Mouse (Mus musculus) cerebellum, adult 8-10 months (tissue): ENCODE data around the gene Klhl42.

Experiments used
- DNase-seq: peaks from one replicate; pipeline ENCODE4 v3.0.0; 2022

The Klhl42 gene

DNA sequence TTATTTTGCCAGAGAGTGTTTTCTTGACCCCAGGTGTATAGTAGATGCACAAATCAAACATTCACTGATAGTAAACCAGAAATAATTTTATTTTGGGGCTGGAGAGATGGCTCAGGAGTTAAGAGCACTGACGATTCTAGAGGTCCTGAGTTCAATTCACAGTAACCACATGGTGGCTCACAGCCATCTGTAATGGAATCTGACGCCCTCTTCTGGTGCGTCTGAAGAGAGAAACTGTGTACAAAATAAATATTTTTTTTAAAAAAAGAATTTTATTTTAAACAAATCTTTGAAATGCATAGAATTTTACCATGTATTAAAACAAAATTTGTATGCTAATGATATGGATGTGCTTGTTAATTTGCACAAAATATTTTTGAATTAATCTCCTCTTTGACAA is 2.7 kb upstream of the Klhl42 start:
- DNase-seq = no peak

DNA sequence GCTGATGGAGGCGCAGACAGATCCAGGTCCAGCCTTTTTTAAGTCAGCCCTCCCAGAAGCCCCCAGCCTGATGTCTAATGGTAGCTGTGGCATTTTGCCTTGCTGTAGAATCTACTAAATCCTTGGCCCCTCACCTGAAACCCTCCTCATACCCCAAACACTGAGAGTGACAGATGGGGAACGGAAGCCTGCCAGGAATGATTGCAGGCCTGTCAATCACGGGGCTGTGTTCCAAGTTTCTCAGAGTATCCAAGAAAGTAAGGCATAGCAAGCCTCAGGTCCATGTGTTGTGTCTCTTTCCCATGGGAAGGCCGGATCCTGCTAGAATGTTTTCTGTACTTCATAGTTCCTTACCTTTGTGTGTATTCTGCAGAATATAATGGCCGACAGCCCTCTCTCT is 988 bp upstream of the Klhl42 start:
- DNase-seq = no peak

DNA sequence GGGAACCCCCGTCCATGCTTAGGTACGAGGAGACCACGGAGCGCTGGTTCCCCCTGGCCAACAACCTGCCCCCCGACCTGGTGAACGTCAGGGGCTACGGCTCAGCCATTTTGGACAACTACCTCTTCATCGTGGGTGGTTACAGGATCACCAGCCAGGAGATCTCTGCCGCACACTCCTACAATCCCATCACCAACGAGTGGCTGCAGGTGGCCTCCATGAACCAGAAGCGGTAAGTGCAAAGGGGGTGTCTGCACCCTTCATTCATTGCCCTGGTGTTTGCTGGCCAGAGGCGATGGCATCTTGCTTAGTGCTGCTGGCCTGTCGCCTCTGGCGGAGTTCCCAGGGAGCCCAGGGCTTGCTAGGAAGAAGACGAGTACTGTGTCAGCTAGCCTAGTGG is 957 bp downstream of the Klhl42 start:
- peak; percentile 60 for DNase-seq

DNA sequence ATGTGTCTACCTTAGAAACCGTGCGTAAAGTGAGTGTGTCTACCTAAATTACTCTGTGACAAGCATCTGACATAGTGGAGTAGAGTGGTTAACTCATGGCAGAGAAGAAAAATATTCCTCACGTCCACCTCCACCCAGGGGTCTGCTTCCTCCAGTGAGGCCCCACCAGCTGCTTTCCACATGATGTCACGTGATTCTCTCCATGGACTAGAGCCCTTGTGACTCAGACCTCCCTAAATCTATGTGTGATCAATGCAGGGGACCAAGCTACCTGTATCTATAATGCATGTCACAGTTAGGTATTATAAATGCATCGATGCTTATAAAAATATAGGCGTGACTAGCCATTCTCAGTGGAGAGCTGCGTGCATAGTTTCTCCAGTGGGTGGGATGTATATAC is 3.6 kb downstream of the Klhl42 start:
- no peak for DNase-seq

DNA sequence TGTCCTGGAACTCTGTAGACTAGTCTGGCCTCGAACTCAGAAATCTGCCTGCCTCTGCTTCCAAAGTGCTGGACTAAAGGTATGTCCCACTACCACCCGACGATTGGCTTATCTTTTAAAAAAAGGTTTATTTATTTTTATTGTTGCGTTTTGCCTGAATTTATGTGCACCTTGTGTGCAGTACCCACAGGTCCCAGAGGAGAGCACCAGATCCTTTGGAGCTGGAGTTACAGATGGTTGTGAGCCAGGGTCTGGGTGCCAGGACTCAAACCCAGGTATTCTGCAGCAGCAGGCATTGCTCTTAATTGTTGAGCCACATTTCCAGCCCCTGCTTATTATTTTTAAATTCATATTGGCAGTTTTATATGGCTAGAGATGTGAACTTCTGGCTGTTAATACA is 4.9 kb downstream of the Klhl42 start:
- no peak for DNase-seq

DNA sequence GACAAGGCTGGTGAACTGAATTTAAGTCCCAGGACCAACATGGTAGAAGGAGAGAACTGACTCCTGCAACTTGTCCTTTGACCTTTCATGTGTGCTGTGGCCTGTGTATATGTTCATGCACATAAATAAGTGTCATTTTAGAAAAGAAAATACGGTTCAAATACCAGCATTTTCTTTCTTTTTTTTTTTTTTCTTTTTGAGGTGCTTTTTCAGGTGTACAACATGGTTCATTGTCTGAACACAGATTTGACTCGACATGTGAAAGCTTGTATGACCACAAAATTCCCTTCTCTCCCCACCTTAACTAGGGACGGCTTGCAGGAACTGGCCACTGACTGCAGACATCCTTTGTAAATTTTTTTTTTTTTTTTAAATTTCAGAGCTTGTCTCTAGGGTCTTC is 5.8 kb downstream of the Klhl42 start:
- no peak for DNase-seq

DNA sequence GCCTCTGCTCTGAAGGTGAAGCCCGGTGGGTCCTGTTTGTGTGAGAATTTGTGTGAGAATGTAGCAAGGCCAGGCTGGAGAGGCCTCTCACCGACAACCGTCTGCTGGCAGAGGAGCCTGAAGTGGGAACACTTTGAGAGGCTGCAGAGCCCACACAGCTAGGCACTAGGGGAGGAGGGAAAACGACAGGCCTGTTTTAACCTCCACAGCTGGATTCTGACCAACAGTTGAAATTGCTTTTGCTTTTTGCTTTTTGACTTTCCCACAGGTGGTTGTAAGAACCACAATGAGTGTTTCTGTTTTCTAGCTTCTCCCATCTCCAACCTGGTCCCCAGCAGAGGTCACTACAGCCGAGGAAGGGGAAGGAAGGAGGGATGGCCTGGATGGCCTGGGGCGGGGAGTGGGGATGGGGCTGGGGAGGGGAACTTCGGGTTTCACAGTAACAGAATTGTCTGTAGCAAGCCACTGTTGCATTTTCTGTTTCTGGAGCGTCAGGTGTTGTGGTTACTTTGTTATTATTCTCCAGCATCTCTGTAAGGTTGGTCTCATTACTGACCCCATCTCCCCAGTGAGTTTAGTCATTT is 6.3 kb downstream of the Klhl42 start:
- DNase-seq = no peak

DNA sequence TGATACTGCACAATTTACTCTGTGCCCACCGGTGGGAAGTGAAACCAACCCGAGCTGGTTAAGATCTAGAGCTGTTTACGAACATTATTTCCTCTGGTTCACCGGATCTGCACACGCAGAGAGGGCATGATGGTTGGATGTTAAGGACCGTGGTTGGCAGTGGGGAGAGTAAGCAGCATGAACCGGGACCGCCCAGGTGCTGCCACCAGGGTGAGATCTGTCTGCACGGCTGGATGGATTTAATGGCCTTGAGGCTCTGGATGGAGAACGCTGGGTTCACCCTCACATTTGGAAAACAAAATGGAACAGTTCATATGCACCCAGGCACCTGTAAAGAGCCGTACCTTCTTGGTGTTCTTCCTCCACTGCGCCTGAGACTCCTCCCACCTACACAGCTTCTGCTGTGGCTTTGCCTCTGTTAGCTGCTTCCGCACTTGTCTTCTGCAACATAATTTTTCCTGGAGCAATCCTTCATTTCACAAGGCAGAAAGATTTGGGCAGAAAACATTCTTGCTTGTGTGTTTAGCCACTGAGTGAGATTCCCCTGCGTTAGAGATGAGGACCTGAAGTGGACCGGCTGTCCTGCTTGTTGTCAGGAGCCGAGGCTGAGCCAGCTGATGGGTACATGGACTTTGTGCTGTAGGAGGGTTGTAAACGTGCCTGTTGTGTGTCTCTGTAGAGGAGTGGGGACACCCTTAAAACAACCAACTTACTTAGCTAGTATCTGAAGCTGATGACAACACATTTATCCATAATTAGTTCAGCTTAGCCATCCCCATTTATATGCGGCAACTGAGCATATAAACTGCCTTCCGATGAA is 8.5 kb downstream of the Klhl42 start:
- no peak for DNase-seq

DNA sequence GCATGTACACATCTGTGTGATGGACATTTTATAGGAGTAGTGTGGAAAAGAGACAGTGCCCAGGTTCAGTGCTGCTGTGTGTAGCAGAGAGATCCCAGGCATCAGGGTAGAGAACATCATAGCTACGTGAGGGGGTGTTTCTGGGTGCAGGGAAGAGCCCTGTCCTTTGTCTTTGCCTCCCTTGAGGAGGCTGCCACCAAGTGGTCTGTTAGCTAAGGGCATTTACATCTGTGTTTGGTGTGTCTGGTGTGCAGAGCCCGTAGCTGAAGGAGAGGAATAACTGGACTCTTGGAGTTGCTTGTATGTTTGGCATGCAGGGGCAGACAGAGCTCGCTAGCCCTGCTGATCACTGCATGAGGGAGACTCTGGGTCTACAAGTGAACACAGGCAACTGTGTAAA is 11.1 kb downstream of the Klhl42 start:
- DNase-seq = no peak

DNA sequence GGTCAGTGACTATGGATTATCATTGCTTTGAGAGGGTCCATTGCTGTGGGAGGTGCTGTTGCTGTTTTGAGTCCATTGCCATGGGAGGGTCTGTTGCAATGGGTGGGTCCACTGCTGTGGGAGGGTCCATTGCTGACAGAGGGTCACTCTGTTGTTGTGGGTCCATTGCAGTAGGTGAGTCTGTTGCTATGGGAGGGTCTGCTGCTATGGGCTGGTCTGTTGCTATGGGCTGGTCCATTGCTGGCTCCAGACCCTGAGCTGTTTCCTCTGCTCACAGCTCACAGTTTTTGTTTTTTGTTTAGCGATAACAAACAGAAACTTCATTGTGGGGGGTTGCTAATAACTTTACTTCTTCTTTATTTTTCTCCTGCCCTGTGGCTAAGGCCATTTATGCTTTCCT is 14.3 kb downstream of the Klhl42 start:
- no peak for DNase-seq

DNA sequence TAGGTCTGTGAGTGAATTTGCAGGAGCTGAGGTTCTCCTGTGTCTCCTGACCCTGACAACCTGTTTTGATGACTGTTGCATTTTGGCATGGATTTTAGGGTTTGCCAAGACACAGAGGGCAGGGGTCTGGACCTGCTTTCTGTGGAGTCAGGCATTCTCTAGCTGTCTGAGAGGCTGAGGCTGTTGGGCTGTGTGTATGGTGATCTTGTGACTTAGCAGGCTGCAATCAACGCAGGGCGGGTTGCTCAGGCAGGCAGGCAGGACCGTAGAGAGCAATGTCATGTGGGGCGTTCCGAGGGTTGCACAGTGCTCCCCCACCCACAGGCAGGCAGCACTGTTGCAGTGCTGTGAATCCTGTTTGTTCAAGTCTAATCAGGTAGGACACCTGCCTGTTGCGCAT is 15.5 kb downstream of the Klhl42 start:
- no peak for DNase-seq

DNA sequence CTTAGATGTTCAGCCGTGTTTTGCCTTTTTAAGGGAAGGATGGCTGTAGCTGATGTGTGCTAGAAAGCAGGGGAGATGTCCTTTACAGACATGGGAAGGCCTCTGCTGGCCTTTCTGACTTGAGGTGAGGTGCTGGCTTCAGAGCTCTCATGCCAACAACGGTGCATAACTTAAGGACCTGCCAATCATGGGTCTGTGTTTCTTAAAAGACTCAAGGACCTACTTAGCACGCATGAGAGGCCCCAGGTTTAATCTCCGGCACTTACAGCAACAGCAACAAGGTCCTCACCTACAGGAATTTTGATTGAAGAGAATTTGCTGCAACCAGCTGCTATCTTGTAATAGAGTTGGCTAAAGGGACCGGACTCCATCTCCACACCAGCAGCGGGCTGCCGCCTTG is 18.1 kb downstream of the Klhl42 start:
- no peak for DNase-seq

DNA sequence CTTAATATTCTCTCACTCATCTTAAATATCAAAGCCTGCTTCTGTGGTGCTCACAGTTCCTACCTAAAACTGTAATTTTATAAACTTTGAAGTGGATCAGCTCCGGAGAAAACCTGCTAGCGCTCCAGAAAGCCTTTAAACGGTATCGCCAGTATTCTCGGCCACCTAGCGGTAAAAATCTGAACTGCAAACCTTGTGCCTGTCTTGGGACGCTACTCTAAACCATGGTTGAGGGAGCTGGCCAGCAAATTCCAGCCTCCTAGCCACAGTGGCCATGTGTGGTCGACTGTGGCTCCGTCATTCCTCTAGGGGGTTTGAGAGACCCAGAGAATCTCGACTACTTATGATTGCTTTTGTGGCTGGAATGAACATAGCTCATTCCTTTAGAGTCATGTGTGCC is 25.4 kb downstream of the Klhl42 start:
- peak; percentile 83 for DNase-seq

DNA sequence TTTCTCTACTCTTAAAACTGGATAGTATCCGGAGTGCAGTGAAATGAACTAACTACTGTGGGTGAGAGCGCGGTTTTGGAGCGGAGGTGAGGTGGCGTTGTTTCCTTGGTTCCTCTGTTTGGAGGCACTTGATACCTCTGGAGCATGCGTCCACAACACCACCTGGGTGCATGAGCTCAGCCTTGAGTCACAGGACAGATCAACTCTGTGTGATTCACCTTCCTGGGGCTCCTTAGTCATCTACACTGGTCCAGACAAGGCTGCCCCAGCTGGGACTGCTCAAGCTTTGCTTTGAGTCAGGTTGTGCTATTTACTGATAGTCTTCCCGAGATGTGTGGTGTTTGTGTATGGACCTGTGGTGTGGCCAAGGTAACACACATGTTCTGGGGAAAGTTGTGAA is 26.6 kb downstream of the Klhl42 start:
- no peak for DNase-seq

DNA sequence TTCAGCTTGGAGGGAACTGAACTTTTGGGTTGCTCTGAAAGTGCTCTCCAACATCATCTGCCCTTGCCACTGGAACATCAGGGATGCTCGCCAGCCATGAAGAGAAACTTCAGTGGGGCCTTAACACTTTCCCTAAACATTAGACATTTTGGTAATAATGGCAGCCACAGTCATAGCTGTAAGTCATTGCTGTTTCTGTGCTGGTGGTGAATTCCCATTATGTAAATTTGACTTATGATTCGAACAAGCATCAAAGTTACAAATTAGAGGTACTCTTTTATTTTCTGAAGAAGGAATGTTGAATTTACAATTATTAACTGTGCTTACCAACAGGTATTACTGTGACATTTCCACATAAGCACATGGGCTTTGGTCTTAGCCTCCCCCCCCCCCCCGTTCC is 27.0 kb downstream of the Klhl42 start:
- no peak for DNase-seq

DNA sequence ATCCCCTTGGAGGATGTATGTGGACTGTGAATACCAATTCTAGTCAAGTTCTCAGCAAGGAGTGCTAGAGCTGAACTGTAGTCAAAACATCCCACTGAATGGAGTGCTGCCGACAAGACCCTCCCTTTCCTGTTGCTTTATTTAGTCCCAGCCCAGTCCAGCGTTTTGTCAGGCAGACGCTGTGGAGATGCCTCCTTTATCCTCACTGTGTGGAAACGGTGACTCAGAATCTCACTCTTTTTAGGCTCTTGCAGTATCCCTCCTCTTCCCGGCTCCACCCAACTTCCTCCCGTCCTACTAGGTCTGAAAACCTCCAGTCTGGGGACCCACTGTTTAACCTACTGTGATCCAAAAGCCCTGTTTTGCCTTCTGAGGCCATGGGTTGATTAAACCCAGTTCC is 30.1 kb downstream of the Klhl42 start:
- no peak for DNase-seq

DNA sequence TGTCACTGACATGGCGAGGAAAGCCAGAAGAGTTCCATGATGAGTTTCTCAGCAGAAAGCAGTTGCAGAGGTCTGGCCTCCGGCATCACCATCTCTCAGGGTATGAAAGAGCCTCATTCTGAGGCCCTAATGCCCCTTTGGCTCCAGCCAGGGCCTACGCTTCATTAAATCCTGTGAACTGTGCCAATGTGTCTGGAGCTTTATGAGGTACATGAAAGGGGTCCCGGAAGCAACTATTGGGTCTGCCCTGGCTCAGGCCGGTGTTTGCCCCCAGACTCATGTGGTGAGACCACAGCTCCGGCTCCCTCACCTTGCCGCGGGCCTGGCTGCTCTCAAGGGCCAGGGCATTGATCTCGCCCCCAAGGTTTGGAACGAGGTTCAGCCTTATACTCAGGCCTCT is 36.1 kb downstream of the Klhl42 start:
- DNase-seq = no peak

DNA sequence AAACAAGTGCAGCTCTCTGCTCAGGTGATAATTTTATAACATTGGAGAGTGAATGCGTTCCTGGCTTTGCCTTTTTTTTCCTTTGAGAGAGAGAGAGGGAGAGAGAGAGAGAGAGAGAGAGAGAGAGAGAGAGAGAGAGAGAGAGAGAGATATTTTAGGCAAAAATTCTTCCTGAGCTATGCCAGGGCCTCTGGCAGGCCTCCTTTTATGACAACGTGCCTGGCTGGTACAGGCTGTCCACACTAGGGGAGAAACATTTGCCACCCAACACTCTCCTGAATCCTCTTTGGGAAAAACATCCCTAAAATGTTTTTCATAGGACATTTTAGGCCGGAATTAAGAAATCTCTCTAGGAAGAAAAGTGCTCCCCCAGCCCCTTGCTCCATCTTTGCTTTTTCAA is 47.1 kb downstream of the Klhl42 start:
- DNase-seq = no peak

DNA sequence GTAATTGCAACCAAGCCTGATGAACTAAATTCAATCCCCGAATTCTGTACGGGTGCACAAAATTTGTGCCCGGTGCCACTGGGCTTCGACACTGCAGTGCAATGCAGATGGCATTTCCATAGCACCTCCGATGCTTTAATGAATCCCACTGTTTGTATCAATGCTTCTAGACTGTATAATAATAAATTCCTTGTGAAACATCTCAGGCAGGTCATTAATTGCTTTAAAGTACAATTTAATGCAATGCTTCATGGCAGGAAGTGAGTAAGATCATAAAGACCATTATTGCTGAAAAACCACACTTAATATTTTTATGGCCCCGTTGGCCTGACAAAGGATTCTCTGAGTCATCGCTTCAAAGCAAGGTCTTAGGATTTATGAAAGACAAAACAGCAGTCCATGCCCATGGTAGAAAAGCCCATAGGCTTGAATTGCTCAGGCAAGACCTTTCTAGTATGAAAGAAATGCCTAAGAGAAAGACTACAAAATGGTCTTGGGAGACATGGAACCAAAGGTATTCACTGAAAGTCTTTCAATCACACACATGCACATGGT is 49.5 kb downstream of the Klhl42 start:
- no peak for DNase-seq

DNA sequence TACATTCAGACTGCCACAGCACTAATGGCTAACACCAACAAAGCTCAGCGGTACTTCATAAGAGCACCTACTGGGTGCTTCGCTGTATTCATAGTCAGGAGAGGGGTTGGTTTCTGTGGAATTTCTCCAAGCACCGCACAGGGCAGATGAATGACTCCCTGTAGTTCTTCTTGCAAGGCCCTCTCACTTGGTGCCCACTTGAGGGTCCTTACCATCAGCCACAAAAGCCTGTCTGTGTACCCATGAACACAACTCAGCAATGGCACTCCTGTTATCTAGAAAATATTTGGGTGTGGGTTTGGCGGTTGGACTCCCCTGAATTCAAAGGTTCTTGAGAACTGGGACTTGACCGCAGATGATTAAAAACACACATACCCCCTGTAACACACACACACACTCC is 53.5 kb downstream of the Klhl42 start:
- DNase-seq = no peak

DNA sequence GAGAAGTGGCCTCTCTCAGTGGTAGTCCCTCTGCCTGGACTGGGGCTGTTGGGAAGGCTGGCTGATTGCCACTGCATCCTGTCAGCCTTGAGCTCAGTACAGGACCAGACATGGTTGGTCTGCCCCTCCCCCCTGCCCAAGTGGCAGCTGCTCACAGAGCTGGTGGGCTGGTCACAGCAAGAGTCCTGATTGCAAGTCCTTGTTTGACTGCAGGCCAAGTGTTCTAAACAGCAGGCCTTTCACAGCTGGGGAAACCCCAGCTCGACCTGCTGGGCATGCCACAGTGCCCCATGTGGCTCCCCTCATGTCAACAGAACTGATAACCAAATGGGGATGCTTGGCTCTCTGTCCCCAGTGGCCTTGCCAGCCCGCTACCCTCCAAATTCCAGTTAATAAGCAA is 54.1 kb downstream of the Klhl42 start:
- DNase-seq = no peak

DNA sequence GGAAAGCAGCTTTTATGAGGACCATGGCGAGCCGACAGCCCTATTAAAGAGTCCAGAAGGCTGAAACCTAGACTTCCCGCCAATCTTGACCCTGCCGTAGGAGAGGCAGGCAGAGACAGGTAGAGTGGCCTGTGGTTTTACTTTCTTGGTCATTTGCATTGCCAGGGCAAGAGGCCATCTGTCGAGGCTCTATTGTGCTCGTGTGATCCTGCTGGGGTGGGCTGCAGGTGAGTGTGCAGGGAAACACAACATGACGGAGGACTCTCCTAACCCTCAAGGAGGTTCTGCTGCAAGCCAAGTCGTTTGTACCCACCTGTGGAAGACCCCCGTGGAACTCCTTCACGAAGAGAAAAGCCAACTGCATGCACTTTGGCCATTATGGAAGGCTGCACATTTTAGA is 54.6 kb downstream of the Klhl42 start:
- DNase-seq = no peak

DNA sequence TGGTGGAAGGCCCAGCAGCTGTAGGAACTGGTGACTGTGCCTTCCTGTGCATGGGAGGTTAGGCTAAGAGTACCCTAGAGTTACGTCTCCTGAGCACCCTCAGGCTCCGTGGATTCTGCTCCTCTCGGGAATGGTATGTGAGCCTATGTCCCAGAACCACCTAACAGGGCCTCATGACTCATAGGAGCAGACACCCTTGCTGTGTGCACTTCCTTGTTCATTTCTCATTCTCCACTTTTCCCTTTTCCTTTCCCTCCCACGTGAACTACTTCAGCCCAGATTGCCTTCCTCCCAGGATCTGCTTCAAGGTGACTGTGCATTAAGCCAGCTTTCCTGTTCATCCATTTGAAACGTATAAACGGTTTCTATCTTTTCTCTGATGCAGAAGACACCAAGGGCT is 59.9 kb downstream of the Klhl42 start:
- no peak for DNase-seq

DNA sequence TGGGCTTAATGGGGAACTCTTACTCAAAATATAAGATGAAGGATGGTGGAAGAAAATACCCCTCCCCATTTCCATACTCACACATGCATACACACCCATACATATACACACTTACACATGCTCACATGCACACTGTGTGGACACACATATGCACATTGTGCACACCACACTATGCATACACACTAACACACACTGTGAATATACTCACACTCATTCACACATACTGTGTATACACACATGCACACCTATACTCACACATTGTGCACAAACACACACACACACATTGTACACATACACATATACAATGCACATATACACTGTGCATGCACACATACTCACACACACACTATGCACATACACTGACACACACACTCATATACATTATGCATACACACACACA is 60.7 kb downstream of the Klhl42 start:
- DNase-seq = no peak

DNA sequence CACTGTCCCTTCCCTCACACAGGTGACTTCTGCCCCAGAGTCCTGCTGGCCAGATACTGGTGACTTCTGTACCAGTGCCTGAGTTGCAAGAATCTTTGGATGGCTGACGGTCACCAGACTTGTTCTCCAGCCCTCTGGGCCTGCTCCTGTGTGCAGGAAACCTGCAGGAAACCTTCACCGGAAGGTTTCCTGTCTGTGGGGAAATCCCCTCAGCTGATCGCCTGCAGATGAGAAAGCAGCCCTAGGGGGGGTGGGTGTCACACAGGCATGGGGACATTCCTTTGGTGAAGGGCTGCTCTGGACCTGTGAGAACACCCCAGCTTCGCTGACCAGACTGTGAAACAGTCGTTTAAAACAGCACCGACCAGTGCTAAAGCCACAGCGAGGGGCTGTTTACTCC is 63.9 kb downstream of the Klhl42 start:
- DNase-seq = no peak
